Mouse (Mus musculus): ENCODE results near the gene Gtf2i.

GRCm38 (mm10) chr5:134226946-134227345 is 87.6 kb downstream of the Gtf2i start:
- TF ChIP-seq CTCF (conservative IDR thresholded peaks at IDR 0.05; ENCODE audit: low read length) (no peak), NANOG (IDR thresholded peaks at IDR 0.05; ENCODE audit: borderline replicate concordance, low read length) (no peak), POU5F1 (IDR thresholded peaks at IDR 0.05; ENCODE audit: borderline replicate concordance, low read length) (no peak)
